Mouse (Mus musculus): ENCODE measurements around the gene Mkln1.
A peak's percentile ranks its signal among the peaks of the same experiment; 100 is the strongest.

Gene Mkln1

DNA sequence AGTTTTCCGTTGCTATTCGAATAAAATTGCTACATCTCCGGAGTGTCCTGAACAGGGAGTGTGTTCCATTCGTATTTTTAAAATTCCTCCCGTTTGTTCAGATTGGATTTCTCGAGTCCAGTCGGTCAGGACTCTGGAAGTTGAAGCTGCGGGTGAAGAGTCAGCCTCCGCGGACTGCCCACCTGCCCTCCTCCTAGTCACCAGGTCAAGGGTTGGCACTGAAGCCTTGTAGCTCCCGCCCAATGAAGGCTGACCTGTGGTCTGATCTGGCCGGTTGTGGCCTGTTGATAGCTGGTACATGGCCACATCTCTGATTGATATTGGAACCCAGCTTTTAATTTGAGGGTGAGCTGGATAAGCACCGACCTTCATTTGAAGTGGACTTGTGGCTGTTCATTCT is 1.0 kb downstream of the Mkln1 start:
- peak; percentile 75 for DNase-seq

DNA sequence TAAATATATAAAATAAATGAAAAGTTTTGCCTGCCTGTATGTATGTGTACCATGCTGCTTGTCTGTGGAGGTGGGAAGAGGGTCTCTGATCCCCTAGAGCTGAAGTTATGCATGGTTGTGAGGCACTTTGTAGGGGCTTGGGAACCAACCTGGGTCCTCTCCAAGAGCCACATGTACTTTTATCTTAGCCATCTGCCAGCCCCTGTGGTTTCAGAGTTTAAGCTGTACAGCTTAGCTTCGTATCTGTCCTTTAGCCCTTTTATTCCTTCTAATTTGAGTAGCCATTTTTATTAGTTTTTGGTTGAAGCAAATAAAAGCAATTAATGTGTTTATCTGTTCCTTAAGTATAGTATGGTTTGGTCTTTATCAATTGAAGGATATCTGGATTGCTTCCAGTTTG is 12.5 kb downstream of the Mkln1 start:
- no peak for DNase-seq

- DNase-seq: no peak
Measured at GRCm38 (mm10) chr6:31412487-31412886, 14.0 kb downstream of the Mkln1 start.

GRCm38 (mm10) chr6:31413556-31413955 is 15.0 kb downstream of the Mkln1 start:
- DNase-seq: no peak

DNA sequence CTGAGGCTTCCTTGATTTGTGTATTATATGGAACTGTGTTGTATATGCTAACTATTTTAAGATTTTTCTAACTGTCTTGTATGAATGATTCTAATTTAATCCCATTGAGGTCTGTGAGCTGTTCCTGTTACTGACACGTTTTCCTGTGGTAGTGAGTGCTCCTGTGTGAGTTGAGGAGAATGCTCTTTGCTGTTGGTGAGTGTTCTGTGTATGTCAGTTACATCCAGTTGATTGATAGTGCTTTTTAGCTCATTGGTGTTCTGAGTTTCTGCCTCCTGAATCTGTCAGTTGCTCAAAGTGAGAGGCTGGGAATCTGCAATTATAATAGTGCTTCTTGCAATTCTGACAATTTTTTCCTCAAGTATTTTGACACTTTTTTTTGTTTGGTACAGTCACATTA is 15.8 kb downstream of the Mkln1 start:
- no peak for DNase-seq

DNA sequence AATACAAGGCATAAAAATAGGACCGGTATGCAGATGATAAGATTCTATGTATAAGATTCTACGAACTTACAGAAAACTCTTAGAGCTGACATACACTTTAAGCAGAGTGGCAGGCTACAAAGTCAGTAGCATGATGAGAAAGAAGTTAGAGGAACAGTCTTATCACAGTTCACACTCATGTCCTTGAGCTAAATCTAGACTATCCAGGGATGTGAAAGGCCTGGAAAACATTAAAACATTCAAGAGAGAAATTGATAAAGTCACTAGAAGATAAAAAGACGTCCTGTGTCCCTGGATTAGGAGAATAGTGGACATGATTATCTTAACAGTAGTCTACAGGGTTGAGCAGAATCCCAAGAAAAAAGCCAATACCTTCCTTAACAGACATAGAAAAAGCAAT is 26.9 kb downstream of the Mkln1 start:
- no peak for DNase-seq

DNA sequence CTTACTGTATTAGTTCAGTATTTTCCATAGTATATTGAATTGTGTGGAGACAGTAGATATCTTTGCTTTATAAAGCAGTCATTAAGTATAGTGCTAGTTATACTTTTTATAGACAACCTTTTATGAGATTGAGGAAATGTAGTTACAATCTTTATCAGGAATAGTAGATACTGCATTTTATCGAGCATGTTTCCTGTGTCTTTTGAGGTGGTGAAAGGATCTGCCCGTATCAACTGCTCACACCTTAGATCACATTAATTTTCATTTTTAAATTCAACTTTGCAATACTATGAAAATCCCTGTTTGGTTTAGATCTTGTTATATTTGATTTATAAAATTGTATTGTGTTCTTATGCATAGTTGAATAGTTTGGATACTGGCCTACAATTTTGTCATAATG is 38.7 kb downstream of the Mkln1 start:
- DNase-seq: no peak

DNA sequence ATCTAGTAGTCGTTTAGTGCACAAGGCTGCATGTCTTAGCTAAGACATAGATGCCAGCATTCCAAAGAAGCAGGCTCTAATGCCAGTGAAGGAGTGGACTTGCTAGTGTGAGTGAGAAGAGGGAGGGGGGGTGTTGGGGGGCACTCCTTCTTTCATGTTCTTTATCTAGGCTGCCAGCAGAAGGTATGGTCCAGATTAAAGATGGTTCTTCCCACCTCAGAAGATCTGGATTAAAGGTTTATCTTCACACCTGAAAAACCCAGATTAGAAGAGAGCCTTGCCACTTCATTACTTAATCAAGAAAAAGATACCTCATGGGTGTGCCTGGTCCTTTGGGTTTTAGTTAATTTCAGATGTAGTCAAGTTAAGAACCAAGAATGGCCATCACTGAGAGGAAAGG is 46.7 kb downstream of the Mkln1 start:
- DNase-seq: no peak

DNA sequence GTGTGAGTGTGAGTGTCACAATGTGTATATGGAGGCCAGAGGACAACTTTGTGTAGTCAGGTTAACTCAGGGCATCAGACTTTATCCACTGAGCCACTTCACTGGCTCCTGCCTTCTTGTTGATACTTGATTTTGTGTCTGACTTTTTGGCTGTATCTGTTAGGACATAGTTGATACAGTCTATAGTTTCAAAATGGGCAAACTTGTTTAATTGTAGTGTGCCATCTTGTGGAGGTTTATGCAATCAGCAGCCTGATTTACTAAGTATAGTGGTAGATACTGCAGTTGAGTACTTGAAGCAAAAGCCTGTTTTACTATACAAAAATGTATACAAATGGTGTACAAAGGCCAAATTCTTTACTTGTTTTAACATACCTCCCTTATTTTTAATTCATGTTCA is 55.2 kb downstream of the Mkln1 start:
- no peak for DNase-seq

DNA sequence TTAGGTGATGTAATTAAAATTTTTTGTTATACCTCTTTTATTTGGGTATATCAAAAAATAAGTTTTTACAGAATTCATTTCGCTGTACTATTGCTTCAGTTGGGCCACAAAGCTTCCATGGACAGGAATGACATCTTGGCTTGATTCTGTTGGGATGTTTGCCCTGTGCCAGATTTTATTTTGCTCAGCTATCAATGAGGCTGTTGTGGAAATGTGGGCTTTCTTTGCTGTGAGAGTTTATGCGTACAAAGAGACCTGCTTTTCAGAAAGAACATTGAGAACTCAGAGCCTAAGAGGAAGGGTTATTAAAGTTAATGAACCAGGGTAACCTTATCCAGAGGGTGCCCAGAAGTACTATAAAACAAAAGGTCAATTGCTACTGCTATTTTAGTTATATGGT is 56.8 kb downstream of the Mkln1 start:
- no peak for DNase-seq

DNA sequence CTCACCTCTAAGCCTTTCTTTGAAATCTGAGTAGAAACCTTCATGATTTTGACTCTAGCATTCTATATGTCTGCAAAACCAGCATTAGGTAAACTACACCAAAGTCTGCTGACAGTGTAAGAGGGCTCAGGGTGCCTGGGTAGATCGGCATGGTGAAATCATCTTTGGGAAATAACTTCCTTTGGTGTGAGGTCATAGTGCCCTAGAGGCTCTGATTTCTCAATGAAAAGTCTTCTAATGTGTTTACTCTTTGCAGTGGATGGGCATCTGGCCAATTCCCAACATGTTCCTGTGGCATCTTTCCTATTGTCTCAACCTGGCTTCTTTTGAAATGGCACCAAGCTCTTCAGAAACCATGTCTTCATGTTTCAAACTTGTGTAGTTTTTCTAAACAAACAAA is 58.5 kb downstream of the Mkln1 start:
- no peak for DNase-seq

DNA sequence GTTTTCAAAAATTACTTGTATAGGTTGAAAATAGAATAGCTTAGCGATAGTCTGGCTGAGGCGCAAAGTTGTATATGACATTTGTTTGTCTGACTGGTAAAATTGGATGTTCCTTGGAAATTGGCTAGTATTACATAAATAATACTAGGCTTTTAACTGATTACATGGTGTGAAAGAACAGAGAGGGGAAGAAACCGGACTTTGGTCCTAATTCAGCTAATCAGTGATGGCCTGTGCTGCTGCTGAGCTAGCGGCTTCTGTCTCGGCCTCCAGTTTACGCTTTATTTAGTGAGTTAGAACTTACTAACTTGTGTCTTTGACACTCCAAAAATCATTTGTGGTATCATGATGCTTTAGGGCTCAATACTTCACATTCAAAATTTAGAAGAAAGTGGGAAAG is 70.9 kb downstream of the Mkln1 start:
- no peak for DNase-seq

GRCm38 (mm10) chr6:31478221-31478620 is 79.7 kb downstream of the Mkln1 start:
- DNase-seq: peak; percentile 18

DNA sequence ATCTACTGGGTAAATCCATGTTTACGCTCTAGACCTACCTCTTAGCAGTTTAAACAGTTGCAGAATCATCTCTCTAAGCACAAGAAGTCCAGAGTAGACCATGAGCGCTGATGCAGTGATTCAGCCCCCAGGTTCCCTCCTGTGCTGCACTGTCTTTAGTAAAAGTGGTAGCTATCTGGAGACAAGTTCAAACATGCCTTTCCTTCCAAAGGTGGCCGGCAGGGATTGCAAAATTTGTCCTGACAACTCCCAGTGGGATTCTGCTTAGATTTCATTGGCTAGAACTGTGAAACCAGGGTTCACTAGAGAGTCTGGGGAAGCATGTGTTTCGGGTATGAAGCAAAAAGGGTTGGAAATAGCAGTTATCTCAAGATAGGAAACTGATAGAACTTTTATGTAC is 81.5 kb downstream of the Mkln1 start:
- DNase-seq: peak; percentile 13

DNA sequence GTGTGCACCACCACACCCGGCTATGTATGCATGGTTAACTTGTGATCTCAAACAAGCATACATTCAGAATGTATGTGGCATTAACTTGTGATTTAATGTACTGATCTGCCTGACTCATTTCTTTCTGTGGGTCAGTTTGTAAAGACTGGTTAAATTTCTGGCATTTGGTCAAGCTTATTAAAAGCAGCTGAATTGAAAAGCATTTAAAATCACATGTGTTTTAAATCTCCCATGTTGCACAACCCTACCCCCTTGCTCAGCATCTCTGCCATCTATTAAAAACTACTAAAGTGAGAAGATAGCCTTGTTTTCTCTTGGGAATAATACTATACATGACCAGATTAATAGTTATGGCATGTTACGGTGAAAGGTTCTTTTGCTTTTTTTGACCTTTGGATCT is 88.1 kb downstream of the Mkln1 start:
- no peak for DNase-seq

DNA sequence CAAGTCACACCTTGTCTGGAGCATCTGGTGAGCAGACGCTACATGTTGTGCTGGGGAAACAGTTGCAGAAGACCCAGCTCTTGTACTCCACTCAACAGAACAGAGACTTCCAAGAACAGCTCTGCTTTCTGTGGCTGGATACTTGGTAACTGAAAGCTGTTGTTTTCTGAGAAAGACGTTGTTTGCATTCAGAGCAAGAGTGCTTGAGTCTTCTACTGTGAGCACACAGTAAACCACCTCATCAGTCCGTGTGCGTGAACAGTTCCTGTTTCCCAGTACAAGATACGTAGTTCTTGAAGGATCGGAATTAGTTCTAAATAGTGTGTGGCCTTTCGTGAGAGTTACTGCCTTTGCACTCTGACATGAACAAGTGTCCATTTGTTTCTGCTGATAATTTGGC is 91.4 kb downstream of the Mkln1 start:
- DNase-seq: no peak

- no peak for DNase-seq
Measured at GRCm38 (mm10) chr6:31495122-31495731, 96.7 kb downstream of the Mkln1 start.

DNA sequence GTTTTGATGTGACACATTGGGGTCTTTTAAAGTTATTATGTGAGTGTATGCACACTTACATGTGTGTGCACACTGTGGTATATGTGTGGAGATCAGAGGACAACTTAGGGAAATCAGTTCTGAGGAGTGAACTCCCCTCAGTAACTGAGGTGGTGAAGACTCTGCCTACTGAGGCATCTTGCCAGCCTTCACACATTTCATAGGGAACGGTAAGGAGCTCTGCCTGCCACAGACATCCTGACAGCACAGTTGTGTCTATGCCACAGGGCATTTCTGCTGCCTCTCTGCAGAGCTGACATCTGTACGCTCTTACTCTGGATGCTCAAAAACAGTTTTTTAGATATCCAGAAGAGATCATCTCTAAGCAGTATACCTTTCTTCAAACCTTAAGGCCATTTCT is 97.7 kb downstream of the Mkln1 start:
- no peak for DNase-seq

DNA sequence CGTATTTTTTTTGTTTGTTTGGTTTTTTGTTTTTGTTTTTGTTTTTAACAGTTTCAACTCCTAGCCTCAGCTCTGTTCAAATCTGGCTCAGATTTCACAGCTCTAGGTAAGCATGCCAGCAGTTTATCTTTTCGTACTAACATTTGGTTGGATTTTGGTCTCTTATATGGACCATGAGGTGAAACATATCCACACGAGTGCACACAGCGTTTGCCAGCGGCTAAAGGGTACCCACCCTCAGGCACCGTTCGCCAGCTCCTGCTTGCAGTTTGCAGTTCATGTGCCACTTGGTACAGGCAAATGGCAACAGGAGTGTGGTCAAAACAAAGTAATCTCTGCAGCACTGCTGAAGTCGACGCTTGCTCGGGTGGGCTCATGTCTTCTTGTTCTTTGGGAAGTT is 101.3 kb downstream of the Mkln1 start:
- DNase-seq: no peak

- no peak for DNase-seq
Measured at GRCm38 (mm10) chr6:31500260-31500659, 101.7 kb downstream of the Mkln1 start.

DNA sequence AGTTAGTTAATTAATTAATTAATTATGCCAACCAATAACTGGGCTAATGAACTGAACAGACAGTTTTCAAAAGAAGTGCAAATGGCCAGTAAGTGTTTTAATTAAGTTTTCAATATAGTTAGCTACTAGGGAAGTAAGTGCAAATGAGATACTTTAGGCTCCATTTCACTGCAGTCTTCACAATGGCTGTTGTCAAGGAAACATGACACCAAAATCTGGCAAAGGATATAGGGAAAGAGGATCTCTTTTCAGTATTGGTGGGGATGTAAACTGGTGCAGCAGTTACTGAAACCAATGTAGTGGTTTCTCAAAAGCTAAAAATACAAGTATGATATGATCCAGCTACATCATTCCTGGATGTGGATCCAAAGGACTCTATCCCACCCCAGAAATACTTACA is 102.2 kb downstream of the Mkln1 start:
- DNase-seq: no peak

- DNase-seq: no peak
Measured at GRCm38 (mm10) chr6:31502614-31503013, 104.1 kb downstream of the Mkln1 start.

GRCm38 (mm10) chr6:31513726-31514125 is 115.2 kb downstream of the Mkln1 start:
- DNase-seq: no peak

DNA sequence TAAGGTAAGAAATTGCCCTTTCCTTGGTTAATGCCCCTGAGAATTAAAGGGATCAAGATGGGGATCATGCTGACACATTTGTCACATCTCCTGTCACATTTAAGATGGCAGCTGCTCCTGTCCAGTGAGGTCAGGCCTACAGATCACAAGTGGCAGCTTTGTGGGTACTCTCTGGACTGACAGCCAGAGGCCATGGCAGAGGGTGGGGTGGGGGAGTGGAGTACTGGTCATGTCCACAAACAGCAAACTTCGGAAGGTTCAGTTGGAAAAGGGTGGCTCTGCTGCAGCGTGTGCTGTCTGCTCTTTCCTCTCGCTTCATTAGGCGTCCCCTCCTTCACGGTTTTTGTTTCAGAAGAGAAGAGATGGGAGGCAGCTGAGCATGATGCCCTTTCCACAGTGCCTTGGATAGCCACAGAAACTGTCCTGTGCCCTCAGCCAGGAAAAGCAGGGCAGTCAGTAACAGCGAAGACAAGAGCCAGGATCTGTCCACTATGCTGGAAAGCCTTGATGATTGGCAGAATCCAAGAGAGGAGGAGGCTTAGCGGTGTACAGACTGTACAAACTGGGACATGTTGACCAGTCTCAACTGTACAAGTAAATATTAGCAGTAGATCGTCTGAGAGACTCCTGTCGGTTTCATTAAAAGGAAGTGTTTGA is 119.3 kb downstream of the Mkln1 start:
- no peak for DNase-seq

DNA sequence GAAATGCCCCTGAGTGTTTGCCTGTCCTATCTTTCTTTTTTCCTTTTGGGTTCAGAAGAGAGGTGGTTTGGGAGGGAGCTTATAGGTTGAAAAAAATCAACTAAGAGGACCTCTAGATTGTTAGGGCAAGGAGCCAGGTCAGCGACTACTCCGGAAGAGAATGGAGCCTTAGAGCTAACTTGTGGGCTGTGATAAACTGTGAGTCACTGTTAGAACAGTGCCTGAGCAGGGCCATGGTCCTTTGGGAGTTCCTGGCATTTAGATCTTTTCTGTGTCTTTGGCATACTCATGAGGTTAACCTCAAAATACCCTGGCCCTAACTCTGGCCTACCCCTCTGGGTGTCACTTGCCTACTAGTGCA is 119.8 kb downstream of the Mkln1 start:
- no peak for DNase-seq

Data from liver (tissue).